Mouse (Mus musculus) forebrain, embryonic 10.5 days (tissue): Measurements from ENCODE around the gene Spag6. TPM values are rescaled to one million over a fixed set of nuclear protein-coding genes. Genes with fewer than 3 reads are reported as not detected.

Experiments used
- DNase-seq: peaks from one replicate; pipeline ENCODE4 v3.0.0-alpha.2; 2017; ENCODE audit warnings: low spot score; ENCODE audit errors: extremely low spot score
- H3K27ac ChIP-seq: fragments of 300-500 bp; sonication (generic); 2 replicates; pipeline ENCODE4 v1.5.1; 2016; ENCODE audit warnings: mild to moderate bottlenecking
- H3K27me3 ChIP-seq: fragments of 300-500 bp; sonication (generic); 2 replicates; pipeline ENCODE4 v1.6.1; 2016; ENCODE audit warnings: mild to moderate bottlenecking; ENCODE audit not compliant: poor library complexity, severe bottlenecking
- H3K36me3 ChIP-seq: fragments of 300-500 bp; sonication (generic); replicated peaks from 2 replicates; pipeline ENCODE4 v1.6.1; 2016; ENCODE audit warnings: mild to moderate bottlenecking, moderate library complexity
- H3K4me1 ChIP-seq: fragments of 300-500 bp; sonication (generic); 2 replicates; pipeline ENCODE4 v1.6.1; 2016
- H3K4me3 ChIP-seq: fragments of 300-500 bp; sonication (generic); 2 replicates; pipeline ENCODE4 v1.5.1; 2016; ENCODE audit warnings: mild to moderate bottlenecking, moderate library complexity
- H3K9me3 ChIP-seq: fragments of 300-500 bp; sonication (generic); 2 replicates; pipeline ENCODE4 v1.6.1; 2016; ENCODE audit warnings: mild to moderate bottlenecking, moderate library complexity
- WGBS: fragments of 180-500 bp; shearing (Covaris S2); methylation state at CpG from one replicate; pipeline ENCODE4 v1.1.7; 2016; 5-methylcytosine and 5-hydroxymethylcytosine counted together
- polyA plus RNA-seq: library from polyadenylated mRNA; unstranded; fragments of >200 nt; fragmentation: Nextera tagmentation; extraction: Ambion mirVana; gene quantifications from 2 replicates; pipeline ENCODE4 v1.2.1, GENCODE M21; 2016

The Spag6 gene
- not detected in 2 replicates for polyA plus RNA-seq

DNA sequence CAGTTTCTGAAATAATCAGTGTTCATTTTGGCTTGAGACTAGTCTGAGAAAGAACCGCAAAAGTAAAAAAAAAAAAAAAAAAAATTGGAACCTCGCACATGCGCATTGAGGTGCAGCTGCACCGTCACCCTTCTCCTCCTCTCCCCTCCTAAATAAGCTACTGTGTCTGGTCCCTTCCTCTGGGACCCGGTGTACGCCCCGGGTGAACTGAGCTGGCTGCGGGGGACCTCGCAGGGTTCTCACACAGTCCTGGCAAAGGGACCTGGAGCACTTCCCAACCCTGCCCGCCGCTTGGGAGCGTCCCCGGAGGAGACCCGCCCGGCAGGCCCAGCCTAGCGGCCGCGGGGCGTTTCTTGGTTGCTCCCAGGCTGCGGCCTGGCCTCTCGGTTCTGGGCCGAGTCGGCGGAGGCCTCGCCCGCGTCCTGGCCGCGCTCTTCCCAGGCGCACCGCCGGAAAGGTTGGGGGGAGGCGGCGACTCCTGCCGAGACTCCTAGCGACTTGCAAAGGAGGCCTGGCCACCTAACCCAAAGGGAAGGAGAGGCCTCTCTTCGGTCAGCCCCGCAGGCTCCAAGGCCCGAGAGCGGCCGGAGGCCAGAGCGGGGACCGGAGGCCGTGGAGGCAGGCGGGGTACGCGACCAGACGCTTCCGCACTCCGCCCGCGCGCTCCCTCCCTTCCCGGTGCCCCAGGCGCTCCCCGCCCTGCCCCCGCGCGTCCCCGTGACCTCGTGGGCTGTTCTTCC is at the start of gene Spag6:
Gene Spag6 (plus strand): TSS at position 162 of the 740 bp plus-strand sequence.
- under 1% methylated on average over 61 of the region's 61 CpGs for WGBS
- DNase-seq, result peak; percentile 84
- H3K4me1 ChIP-seq, result peaks cover 41% of the 10 kb centered on the region
- no peaks in the 10 kb centered on the region for H3K36me3 ChIP-seq
- H3K9me3 ChIP-seq, result no peaks in the 10 kb centered on the region
- peak within 1 kb of the TSS; percentile 67 for H3K4me3 ChIP-seq
- peaks cover 96% of the 10 kb centered on the region for H3K27me3 ChIP-seq
- H3K27ac ChIP-seq, result peak within 1 kb of the TSS; percentile 87

- DNase-seq, result no peak
- Histone ChIP-seq H3K4me3 (no peak overlapping the region), H3K9me3 (no peaks in the 10 kb centered on the region), H3K36me3 (no peaks in the 10 kb centered on the region), H3K27ac (no peak overlapping the region), H3K27me3 (0 out of 2 replicates have a peak, but pooled peaks cover 4% of the 10 kb centered on the region), H3K4me1 (no peaks in the 10 kb centered on the region)
- 85% methylated on average over 4 of the region's 4 CpGs for WGBS
These were observed 45.3 kb upstream of the Spag6 start for GRCm38 (mm10) chr2:18648563-18648962.

DNA sequence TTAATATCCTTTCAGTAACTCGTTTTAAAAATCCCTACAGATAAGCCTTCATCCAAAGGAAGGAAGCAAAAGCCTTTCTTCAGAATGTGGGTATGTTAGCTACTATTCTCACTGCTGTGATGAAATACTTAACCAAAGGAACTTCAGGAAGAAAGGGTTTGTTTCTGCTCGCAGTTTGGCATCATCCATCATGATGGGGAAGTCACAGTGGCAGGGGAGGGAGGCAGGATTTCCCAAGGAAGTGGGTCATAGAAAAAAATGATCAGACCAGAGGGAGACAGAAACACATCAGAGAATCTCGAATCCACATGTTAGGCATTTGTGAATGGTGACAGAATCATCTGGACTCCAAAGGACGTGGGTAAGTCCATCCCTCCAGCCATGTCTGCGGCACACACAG is 39.0 kb upstream of the Spag6 start:
- Histone ChIP-seq H3K4me3 (no peak overlapping the region), H3K9me3 (no peaks in the 10 kb centered on the region), H3K27ac (no peak overlapping the region), H3K4me1 (no peaks in the 10 kb centered on the region), H3K27me3 (no peaks in the 10 kb centered on the region), H3K36me3 (no peaks in the 10 kb centered on the region)
- WGBS, result 83% methylated on average over 5 of the region's 5 CpGs
- no peak for DNase-seq

GRCm38 (mm10) chr2:18664003-18664402 is 29.8 kb upstream of the Spag6 start:
- no peak for DNase-seq
- Histone ChIP-seq H3K9me3 (no peaks in the 10 kb centered on the region), H3K27ac (no peak overlapping the region), H3K27me3 (peaks cover 13% of the 10 kb centered on the region), H3K4me1 (no peaks in the 10 kb centered on the region), H3K36me3 (no peaks in the 10 kb centered on the region), H3K4me3 (no peak overlapping the region)
- 94% methylated on average over 3 of the region's 3 CpGs for WGBS

DNA sequence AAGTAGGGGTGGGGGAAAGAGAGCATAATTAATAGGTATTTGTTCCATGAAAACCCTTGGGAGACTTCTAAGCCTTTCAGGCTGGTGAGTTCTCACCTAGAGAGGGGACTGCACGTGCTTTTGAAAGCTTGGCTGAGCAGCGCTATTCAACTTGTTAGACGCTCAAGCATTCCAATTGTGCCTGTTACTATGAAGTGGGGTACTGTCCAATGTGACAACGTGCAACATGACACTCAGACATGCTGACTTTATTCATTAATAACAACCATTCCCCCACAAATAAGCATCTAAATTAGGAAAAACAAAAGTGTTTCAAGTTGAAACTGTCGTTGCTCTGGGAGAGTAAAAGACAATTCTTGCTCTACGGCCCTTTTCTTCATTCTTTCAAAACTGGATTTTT is 22.8 kb upstream of the Spag6 start:
- Histone ChIP-seq H3K4me1 (peaks cover 38% of the 10 kb centered on the region), H3K36me3 (no peaks in the 10 kb centered on the region), H3K9me3 (no peaks in the 10 kb centered on the region), H3K27me3 (peaks cover 60% of the 10 kb centered on the region), H3K27ac (no peak overlapping the region), H3K4me3 (no peak overlapping the region; the same call in 1 of the 2 replicates)
- DNase-seq, result peak; percentile 37
- WGBS, result 1% methylated on average over 6 of the region's 6 CpGs

GRCm38 (mm10) chr2:18672133-18672765 is 21.6 kb upstream of the Spag6 start, which contains the start of gene Commd3:
Gene Commd3 (plus strand): TSS chr2:18672384.
- Histone ChIP-seq H3K27me3 (peaks cover 60% of the 10 kb centered on the region), H3K4me1 (peaks cover 40% of the 10 kb centered on the region), H3K27ac (peak within 1 kb of the TSS; percentile 99), H3K9me3 (no peaks in the 10 kb centered on the region), H3K4me3 (peak within 1 kb of the TSS; percentile 79), H3K36me3 (no peaks in the 10 kb centered on the region)
- peak; percentile 92 for DNase-seq
- WGBS, result under 1% methylated on average over 90 of the region's 91 CpGs

DNA sequence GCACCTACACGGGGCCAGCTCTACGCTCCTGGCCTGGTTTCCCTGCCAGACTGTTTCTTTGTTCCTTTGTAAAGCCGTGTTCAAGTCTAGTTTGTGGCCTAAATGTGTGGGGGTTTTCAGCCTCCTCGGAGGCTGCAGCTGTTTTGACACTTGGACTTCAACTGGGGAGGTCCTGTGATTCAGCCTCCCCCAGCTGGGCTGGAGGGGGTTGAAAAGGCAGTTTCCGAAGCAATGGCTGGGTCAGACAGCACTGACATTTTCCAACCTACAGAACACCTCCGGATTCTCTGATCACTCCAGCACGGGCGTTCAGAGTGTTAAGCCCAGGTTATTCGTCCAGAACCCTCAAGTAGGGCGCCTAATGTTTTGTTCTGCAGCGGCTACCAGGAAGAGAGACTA is 21.1 kb upstream of the Spag6 start:
- Histone ChIP-seq H3K27ac (peak overlapping the region; percentile 99), H3K9me3 (no peaks in the 10 kb centered on the region), H3K27me3 (peaks cover 56% of the 10 kb centered on the region), H3K4me3 (peak overlapping the region; percentile 79), H3K4me1 (peaks cover 40% of the 10 kb centered on the region), H3K36me3 (no peaks in the 10 kb centered on the region)
- no peak for DNase-seq
- WGBS, result under 1% methylated on average over 11 of the region's 11 CpGs

- no peaks in the 10 kb centered on the region for H3K9me3 ChIP-seq
- no peak overlapping the region for H3K27ac ChIP-seq
- H3K36me3 ChIP-seq, result no peaks in the 10 kb centered on the region
- peaks cover 46% of the 10 kb centered on the region for H3K4me1 ChIP-seq
- 5% methylated on average over 4 of the region's 4 CpGs for WGBS
- H3K4me3 ChIP-seq, result no peak overlapping the region; the same call in 1 of the 2 replicates
- no peak for DNase-seq
- peaks cover 61% of the 10 kb centered on the region for H3K27me3 ChIP-seq
These were observed 20.1 kb upstream of the Spag6 start for GRCm38 (mm10) chr2:18673766-18674165.

DNA sequence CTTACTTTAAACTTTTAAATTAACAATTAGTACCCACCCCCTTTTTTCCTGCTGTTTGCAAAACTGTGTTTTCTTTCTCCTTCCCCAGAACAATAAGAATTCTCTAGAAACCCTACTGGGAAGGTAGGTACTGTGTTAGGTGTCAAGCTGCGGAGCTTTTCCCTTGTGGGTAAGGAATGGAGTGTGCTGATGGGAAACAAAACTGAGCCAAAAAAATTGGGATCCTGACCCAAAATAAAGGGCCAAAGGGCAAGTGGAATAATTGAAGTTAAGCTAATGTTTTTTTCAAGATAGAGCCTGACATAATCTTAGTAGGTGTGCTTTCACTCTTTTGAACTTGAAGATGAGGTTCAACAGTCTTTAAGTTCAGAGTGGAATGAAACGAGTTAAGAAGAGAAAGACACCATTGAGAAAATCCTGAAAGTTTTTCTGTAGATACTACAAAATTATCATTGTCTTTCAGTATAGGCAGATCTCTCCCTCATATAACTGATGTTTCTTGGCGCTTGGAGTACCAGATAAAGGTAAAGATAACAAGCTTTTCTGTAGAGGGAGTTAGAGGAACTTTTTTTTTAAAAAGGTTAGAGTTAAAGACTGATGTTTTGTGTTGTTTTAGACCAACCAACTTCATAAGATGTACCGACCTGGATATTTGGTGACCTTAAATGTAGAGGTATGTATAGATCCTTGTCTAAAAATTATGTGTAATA is 19.5 kb upstream of the Spag6 start:
- H3K4me1 ChIP-seq, result peaks cover 52% of the 10 kb centered on the region
- no peak overlapping the region for H3K27ac ChIP-seq
- no peak for DNase-seq
- H3K27me3 ChIP-seq, result peaks cover 61% of the 10 kb centered on the region
- 7% methylated on average over 4 of the region's 4 CpGs for WGBS
- no peaks in the 10 kb centered on the region for H3K36me3 ChIP-seq
- H3K9me3 ChIP-seq, result no peaks in the 10 kb centered on the region
- H3K4me3 ChIP-seq, result no peak overlapping the region

DNA sequence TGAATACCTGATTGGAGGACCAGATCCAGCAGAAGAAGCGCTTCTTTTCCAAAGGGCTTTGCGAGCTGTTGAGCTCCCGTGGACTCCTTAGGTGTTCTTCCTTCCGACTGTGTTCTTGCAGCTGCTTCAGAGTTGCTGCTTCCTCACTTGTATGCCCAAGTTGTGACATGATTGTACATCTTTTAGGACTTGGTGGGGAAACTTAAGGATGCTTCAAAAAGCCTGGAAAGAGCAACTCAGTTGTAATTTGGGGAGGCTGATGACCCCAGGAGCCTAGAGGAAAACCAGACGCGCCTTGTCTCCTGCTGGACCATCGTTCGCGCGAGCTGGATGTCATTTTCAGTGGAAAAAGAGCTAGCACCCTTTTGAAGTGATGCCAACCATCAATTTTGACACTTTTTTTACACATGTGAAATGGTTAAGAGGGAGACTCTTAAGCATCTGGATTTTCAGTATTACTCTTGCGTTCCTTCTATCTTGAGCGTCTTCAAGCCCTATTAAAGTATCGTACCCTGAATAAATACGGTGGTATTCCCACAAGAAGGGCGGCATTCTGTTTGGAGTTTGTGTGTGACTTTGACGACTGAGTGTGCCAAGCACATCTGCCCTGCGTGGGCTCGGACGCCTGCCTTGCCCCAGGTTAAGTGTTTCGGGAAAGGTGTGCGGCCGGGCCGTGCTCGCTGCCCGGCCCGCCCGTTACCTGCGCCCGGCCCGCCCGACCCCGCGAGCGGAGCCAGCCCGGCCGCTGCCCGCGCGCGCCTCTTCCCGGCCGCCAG is 18.0 kb upstream of the Spag6 start:
- H3K27ac ChIP-seq, result peak overlapping the region; percentile 98
- WGBS, result 4% methylated on average over 42 of the region's 42 CpGs
- peaks cover 66% of the 10 kb centered on the region for H3K4me1 ChIP-seq
- H3K9me3 ChIP-seq, result no peaks in the 10 kb centered on the region
- DNase-seq, result peak; percentile 55
- no peaks in the 10 kb centered on the region for H3K36me3 ChIP-seq
- H3K27me3 ChIP-seq, result peaks cover 61% of the 10 kb centered on the region
- H3K4me3 ChIP-seq, result peak overlapping the region; percentile 85

- Histone ChIP-seq H3K4me3 (peak overlapping the region; percentile 85), H3K27ac (peak overlapping the region; percentile 98), H3K9me3 (no peaks in the 10 kb centered on the region), H3K4me1 (peaks cover 67% of the 10 kb centered on the region), H3K36me3 (no peaks in the 10 kb centered on the region), H3K27me3 (peaks cover 64% of the 10 kb centered on the region)
- DNase-seq, result peak; percentile 94
- 1% methylated on average over 42 of the region's 64 CpGs for WGBS
These were observed 17.3 kb upstream of the Spag6 start for GRCm38 (mm10) chr2:18676457-18676935.

- peak within 1 kb of the TSS; percentile 85 for H3K4me3 ChIP-seq
- H3K27ac ChIP-seq, result peak within 1 kb of the TSS; percentile 98
- H3K27me3 ChIP-seq, result peaks cover 69% of the 10 kb centered on the region
- WGBS, result under 1% methylated on average over 70 of the region's 77 CpGs
- no peaks in the 10 kb centered on the region for H3K9me3 ChIP-seq
- H3K36me3 ChIP-seq, result no peaks in the 10 kb centered on the region; the same call in 1 of the 2 replicates
- peaks cover 63% of the 10 kb centered on the region for H3K4me1 ChIP-seq
- peak; percentile 72 for DNase-seq
These were observed 16.8 kb upstream of the Spag6 start, which contains the start of gene Bmi1 for GRCm38 (mm10) chr2:18676936-18677491. Gene Bmi1 (plus strand): TSS chr2:18677018.
